Mouse (Mus musculus) G1E (cell line): ENCODE data around the gene Sgcb. TPM values are rescaled to one million over a fixed set of nuclear protein-coding genes. Genes with fewer than 3 reads are reported as not detected.

Experiments
- ATAC-seq: 2 replicates; pipeline ENCODE4 v1.8.0; 2016; ENCODE audit warnings: mild to moderate bottlenecking; ENCODE audit not compliant: insufficient number of reproducible peaks, poor library complexity, low FRiP score, severe bottlenecking; ENCODE audit errors: extremely low read depth
- DNase-seq: peaks from one replicate; pipeline ENCODE4 v3.0.0; 2012; ENCODE audit warnings: low spot score
- H3K27me3 ChIP-seq: 2 replicates; pipeline ENCODE4 v1.6.1; 2012; ENCODE audit warnings: mild to moderate bottlenecking, low read length, inconsistent platforms; ENCODE audit not compliant: insufficient read depth
- H3K36me3 ChIP-seq: replicated peaks from 2 replicates; pipeline ENCODE3; 2012; ENCODE audit warnings: mild to moderate bottlenecking, inconsistent platforms
- H3K4me1 ChIP-seq: 2 replicates; pipeline ENCODE4 v1.6.1; 2012; ENCODE audit warnings: low read depth, low read length, inconsistent platforms, mixed read lengths; ENCODE audit not compliant: insufficient read depth
- H3K4me3 ChIP-seq: 2 replicates; pipeline ENCODE4 v1.5.1; 2012; ENCODE audit warnings: low read depth, mild to moderate bottlenecking, inconsistent platforms, low read length, moderate library complexity, mixed read lengths
- H3K9me3 ChIP-seq: replicated peaks from 2 replicates; pipeline ENCODE4 v1.6.1; 2012; ENCODE audit warnings: inconsistent platforms
- CTCF ChIP-seq: IDR thresholded peaks from 2 replicates; pipeline ENCODE4 v1.5.1; 2012; ENCODE audit warnings: low read depth, low read length, inconsistent platforms, mixed read lengths
- GATA1 ChIP-seq: IDR thresholded peaks from 2 replicates; pipeline ENCODE4 v1.6.1; 2012; ENCODE audit warnings: borderline replicate concordance, low read length, inconsistent platforms, mixed read lengths
- GATA2 ChIP-seq: IDR thresholded peaks from 2 replicates; pipeline ENCODE4 v1.6.1; 2012; ENCODE audit warnings: low read depth, low read length, inconsistent platforms, borderline replicate concordance
- POLR2AphosphoS5 ChIP-seq: IDR thresholded peaks from 2 replicates; pipeline ENCODE4 v1.6.1; 2012; ENCODE audit warnings: low read depth, low read length, inconsistent platforms; ENCODE audit not compliant: insufficient replicate concordance
- TAL1 ChIP-seq: conservative IDR thresholded peaks from 2 replicates; pipeline ENCODE4 v1.6.1; 2012; ENCODE audit warnings: low read depth, low read length, inconsistent platforms, mixed read lengths
- polyA plus RNA-seq: library from polyadenylated mRNA; stranded (reverse); fragments of >175 nt; gene quantifications from 2 replicates; pipeline ENCODE4 v1.2.3, GENCODE M21; 2012
- total RNA-seq, 2 experiments: library from RNA; stranded (forward) in 1 of 2; stranded (reverse) in 1 of 2; fragments of 200-1000 nt in 1 of 2; fragments of >200 nt in 1 of 2; fragmentation: Nextera tagmentation in 1 of 2; gene quantifications; 2 replicates each; pipeline ENCODE4 v1.2.3; 2014 to 2017

Gene Sgcb
- total and polyA plus RNA-seq, 3 experiments: 0.04 to 0.44 TPM; not detected in 1

DNA sequence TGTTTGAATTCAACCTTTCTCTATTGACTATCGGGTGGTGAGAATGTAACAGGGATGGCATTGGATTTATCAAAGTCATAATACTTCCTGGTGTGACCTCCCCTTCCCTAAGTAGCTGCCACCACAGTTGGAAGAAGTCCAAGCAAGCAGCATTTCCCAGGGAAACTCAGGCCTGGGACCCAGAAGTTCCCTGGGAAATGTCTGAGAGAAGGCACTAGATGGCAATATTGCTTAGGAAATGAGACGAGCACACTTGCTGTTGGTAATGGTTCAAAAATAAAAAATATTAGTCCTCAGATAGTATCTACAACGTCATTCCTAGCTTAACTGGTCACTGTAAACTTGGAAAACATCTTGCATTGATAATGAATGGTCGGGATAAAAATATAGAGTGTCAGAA, 38.6 kb upstream of the Sgcb start:
- Histone ChIP-seq H3K36me3 (no peaks in the 10 kb centered on the region), H3K4me3 (no peak overlapping the region), H3K4me1 (no peaks in the 10 kb centered on the region), H3K9me3 (no peaks in the 10 kb centered on the region), H3K27me3 (0 out of 2 replicates have a peak, but pooled peaks cover 2% of the 10 kb centered on the region)
- ATAC-seq: no peak
- TF ChIP-seq GATA2 (no peak), POLR2AphosphoS5 (no peak), GATA1 (no peak), TAL1 (no peak), CTCF (no peak)
- DNase-seq: no peak

DNA sequence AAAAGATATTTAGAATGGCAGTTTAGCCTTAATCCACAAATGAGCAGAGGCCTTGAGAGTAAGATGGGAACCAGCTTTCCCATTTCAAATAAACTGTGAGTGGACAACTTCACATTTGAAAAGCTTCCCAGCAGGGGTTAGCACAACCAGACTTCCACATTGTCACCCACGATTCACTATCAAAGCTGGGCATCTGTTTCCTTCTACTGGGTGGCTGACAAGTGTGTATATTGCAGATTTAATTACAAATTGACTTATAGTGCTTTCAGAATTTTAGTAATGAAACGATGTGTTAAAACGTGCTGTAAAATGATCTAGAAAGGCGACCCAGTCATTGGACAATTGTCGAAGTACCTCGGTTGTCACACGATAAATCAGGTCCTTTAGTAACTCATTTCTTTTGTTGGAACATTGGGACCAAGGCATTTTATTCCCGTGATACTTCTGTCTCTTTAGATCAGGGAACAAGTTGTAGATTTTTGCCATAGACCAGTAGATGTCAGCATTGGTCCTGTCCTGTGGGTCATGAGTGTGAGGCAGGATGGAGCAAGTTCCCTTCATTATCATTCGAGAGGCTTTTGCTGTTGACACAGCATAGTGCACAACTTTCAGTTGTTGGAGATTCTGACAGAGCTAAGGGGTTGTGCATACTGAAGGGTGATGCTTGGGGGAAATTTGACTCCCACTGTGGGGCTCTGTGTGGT, 36.3 kb upstream of the Sgcb start:
- TF ChIP-seq GATA2: no peak
- TF ChIP-seq TAL1: no peak
- TF ChIP-seq GATA1: no peak
- no peak for TF ChIP-seq POLR2AphosphoS5
- no peak for TF ChIP-seq CTCF
- H3K36me3 ChIP-seq: no peaks in the 10 kb centered on the region
- H3K9me3 ChIP-seq: no peaks in the 10 kb centered on the region
- DNase-seq (no peak), ATAC-seq (no peak)
- H3K4me1 ChIP-seq: no peaks in the 10 kb centered on the region
- no peak overlapping the region for H3K4me3 ChIP-seq
- H3K27me3 ChIP-seq: 0 out of 2 replicates have a peak, but pooled peaks cover 2% of the 10 kb centered on the region

DNA sequence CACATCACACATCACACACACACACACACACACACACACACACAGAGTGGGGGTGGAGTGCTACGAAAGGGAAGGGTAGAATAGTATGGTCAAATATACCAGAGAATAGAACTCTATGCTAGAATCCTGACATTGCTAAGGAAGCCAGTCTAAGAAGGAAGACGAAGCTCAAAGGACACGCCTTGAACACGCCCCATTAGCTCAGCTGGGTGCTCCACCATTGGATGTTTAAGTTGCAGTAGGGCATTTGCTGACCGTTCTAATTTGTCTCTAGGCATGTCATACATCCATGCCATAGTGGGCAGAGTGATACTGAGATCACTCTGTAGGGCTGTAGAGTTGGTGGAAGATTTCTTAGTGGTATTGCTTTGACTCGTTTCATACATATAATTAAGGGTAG, 35.6 kb upstream of the Sgcb start:
- Histone ChIP-seq H3K9me3 (no peaks in the 10 kb centered on the region), H3K27me3 (0 out of 2 replicates have a peak, but pooled peaks cover 2% of the 10 kb centered on the region), H3K4me1 (no peaks in the 10 kb centered on the region), H3K36me3 (no peaks in the 10 kb centered on the region), H3K4me3 (no peak overlapping the region)
- DNase-seq (no peak), ATAC-seq (no peak)
- no peak for TF ChIP-seq POLR2AphosphoS5
- no peak for TF ChIP-seq TAL1
- no peak for TF ChIP-seq CTCF
- TF ChIP-seq GATA2: no peak
- no peak for TF ChIP-seq GATA1

DNA sequence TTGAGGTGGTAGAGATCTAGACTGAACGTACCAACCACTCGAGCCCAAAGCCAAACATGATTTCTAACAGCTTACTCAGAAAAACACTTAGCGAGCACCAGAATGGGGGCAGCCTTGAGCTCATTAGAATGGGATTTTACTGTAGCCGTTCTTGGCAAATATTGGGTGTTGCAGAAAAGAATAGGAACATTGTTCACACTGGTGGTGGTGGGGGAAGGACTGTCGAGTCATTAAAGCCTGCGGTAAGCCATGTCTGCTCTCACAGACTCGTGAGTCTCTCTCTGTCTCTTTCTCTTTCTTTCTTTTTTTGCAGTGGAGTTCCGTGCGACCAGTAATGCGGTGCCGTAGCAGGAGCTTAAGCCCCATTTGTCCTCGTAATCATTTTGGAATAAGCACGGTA, 29.0 kb upstream of the Sgcb start:
- H3K36me3 ChIP-seq: no peaks in the 10 kb centered on the region
- no peak overlapping the region for H3K4me3 ChIP-seq
- TF ChIP-seq GATA2: no peak
- TF ChIP-seq CTCF: no peak
- no peak for TF ChIP-seq GATA1
- no peak for TF ChIP-seq POLR2AphosphoS5
- no peak for TF ChIP-seq TAL1
- H3K27me3 ChIP-seq: peaks cover 7% of the 10 kb centered on the region; the same call in 1 of the 2 replicates
- H3K9me3 ChIP-seq: no peaks in the 10 kb centered on the region
- H3K4me1 ChIP-seq: no peaks in the 10 kb centered on the region
- no peak for ATAC-seq
- no peak for DNase-seq

DNA sequence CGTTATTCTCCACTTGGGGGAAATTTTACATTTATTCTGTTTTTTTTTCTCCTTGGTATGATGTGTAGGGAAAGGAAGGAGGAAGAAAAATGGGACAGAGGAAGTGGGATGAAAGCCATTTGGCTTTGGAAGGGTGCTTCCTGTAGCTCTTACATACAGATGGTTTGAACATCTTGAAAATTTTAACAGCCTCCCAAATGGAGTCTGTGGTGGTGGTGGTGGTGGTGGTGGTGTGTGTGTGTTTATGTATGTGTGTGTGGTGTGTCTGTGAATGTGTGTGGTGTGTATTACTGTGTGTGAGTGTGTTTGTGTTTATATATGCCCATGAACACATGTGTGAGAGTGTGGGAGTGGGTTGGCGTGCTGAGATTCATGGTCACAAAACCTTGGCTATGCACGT, 28.0 kb upstream of the Sgcb start:
- Histone ChIP-seq H3K27me3 (peaks cover 7% of the 10 kb centered on the region; the same call in 1 of the 2 replicates), H3K36me3 (no peaks in the 10 kb centered on the region), H3K4me3 (no peak overlapping the region), H3K4me1 (no peaks in the 10 kb centered on the region), H3K9me3 (no peaks in the 10 kb centered on the region)
- ATAC-seq (no peak), DNase-seq (no peak)
- TF ChIP-seq GATA1: no peak
- TF ChIP-seq CTCF: no peak
- TF ChIP-seq GATA2: no peak
- TF ChIP-seq TAL1: no peak
- TF ChIP-seq POLR2AphosphoS5: no peak

DNA sequence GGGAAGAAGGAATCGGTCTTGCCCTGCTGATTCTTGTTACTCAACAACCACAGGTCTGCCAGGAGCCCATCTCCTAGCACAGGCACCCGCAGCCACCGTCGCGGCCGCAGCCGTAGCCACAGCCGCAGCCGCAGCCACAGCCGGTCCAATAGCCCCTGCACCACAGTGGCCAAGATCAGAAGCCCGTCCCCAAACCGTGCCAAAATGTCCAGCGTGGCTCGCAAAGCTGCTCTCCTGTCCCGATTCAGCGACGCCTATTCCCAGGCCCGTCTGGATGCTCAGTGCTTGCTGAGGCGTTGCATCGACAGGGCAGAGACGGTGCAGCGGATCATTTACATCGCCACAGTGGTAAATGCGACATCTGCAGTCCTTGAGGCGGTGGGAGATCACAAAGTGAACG, 21.8 kb upstream of the Sgcb start:
- H3K4me1 ChIP-seq: no peaks in the 10 kb centered on the region
- no peak for TF ChIP-seq POLR2AphosphoS5
- no peak for TF ChIP-seq TAL1
- no peak for TF ChIP-seq GATA1
- ATAC-seq (no peak), DNase-seq (no peak)
- H3K27me3 ChIP-seq: peaks cover 4% of the 10 kb centered on the region
- H3K36me3 ChIP-seq: no peaks in the 10 kb centered on the region
- H3K9me3 ChIP-seq: no peaks in the 10 kb centered on the region
- H3K4me3 ChIP-seq: no peak overlapping the region

DNA sequence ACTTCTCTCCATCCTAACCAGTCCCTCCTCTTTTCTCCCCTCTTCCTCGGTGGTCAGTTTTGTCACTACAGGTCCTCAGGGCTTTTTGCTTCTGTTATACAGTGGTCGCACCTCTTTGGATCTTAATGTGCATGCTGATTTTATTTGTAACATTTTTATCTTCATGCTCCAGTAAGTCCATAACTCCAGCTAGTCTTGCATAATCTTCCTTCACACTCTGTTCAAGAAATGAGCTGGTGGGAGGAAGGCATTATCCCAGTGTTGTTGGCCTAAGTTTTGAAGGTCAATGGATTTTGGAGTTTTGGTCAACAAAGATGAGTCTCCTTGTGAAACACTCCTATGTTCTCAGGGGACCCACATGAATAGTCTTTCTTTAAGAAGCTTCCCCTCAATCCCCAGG, 20.3 kb upstream of the Sgcb start:
- no peak for TF ChIP-seq TAL1
- TF ChIP-seq POLR2AphosphoS5: no peak
- TF ChIP-seq CTCF: no peak
- TF ChIP-seq GATA1: no peak
- no peak for TF ChIP-seq GATA2
- ATAC-seq (no peak), DNase-seq (no peak)
- no peaks in the 10 kb centered on the region for H3K9me3 ChIP-seq
- no peaks in the 10 kb centered on the region for H3K36me3 ChIP-seq
- H3K4me3 ChIP-seq: no peak overlapping the region
- H3K27me3 ChIP-seq: peaks cover 10% of the 10 kb centered on the region
- no peaks in the 10 kb centered on the region for H3K4me1 ChIP-seq
